Mouse (Mus musculus): ENCODE measurements around the gene Nedd9. TPM values are rescaled to one million over a fixed set of nuclear protein-coding genes. Genes with fewer than 3 reads are reported as not detected.

Gene Nedd9
- polyA plus RNA-seq, 1 experiment from 2014 or later: 19.5 TPM

DNA sequence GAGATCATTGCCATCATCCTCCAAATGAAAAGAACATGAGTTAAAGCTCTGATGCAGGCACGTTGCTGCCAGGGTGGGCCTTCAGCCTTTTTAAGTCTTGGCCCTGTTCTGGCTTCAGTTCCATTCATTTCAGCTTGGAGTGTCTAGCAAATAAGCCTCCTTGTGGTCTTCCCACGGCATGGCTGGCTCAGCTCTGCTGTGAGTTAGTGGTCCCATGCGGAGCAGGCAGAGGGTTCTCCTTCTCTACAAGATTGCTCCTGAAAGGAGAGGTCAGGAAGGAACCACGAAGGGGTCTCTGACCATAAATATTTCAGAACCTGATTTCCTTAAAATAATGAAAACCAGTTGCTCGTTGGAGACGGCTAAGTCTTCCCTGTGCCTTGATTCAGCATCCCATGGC, 40.0 kb downstream of the Nedd9 start:
- Histone ChIP-seq H3K4me2 (no peak overlapping the region), H3K9me3 (replicated peaks) (no peaks in the 10 kb centered on the region), H3K9ac (no peak overlapping the region), H3K36me3 (ENCODE audit: poor library complexity, severe bottlenecking) (no peaks in the 10 kb centered on the region), H3K4me1 (peaks cover 9% of the 10 kb centered on the region), H3K27me3 (no peaks in the 10 kb centered on the region), H3K27ac (no peak overlapping the region), H3K4me3 (no peak overlapping the region)
- 75% methylated on average over 6 of the region's 6 CpGs for WGBS
- ATAC-seq: no peak

DNA sequence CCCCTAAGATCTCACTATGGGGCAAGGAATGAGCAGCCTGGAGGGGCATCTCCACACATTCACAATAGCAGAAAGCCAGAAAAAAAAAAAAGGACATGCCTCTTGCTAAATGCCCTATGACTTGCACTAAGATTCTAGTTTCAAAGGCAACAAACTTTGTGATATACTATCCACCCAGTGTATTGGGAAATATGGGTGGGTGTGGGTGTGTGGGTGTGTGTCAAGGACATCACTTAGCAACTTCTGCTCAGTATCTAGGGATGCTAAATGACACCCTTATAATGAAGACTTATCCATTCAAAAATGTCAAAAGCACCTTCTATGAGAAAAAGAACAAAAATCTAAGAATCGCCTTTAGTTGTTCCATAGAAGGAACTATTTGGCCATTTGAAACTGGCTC, 40.6 kb downstream of the Nedd9 start:
- H3K9ac ChIP-seq: no peak overlapping the region
- H3K4me3 ChIP-seq: no peak overlapping the region
- ATAC-seq: no peak
- peaks cover 11% of the 10 kb centered on the region for H3K4me1 ChIP-seq
- H3K36me3 ChIP-seq (ENCODE audit: poor library complexity, severe bottlenecking): no peaks in the 10 kb centered on the region
- H3K4me2 ChIP-seq: no peak overlapping the region
- no peaks in the 10 kb centered on the region for H3K27me3 ChIP-seq
- H3K9me3 ChIP-seq (replicated peaks): no peaks in the 10 kb centered on the region
- WGBS: 93% methylated on average over 1 of the region's 1 CpGs
- no peak overlapping the region for H3K27ac ChIP-seq

DNA sequence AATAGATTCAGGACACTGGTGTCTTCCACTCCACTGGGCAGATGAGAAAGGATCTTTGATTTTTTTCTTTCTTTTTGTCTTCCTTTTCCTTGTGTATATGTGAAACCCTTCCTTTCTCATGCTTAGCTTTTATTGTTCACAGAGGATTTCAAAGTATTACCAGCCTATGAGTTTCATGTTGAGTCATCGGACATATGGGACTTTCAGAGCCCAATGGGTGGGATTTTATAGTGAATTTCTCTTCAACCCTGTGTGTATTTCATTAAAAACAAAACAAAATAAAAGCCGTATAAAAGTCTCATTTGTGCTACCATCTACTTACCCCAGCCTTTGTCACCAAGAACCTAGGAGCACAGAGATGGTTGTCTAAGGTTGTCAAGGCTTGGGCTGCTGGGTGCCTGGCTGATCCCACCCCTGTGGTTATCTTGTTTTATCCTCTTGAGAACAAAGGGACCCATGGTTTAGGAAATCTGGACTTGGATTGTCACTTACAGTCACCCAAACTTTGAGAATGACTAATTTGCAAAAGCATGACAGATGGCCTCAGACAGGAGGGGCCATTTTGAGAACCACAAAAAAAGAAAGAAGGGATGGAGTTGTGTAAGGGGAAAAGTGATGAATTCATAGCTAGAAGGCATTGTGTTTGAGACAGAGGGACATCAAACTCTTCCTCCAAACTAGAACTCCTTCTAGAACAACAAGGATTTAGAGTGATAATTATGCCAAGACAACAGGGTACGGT, 41.9 kb downstream of the Nedd9 start:
- Histone ChIP-seq H3K4me3 (no peak overlapping the region), H3K27ac (no peak overlapping the region), H3K9ac (no peak overlapping the region), H3K27me3 (no peaks in the 10 kb centered on the region), H3K9me3 (replicated peaks) (no peaks in the 10 kb centered on the region), H3K4me1 (peaks cover 11% of the 10 kb centered on the region), H3K4me2 (no peak overlapping the region), H3K36me3 (ENCODE audit: poor library complexity, severe bottlenecking) (no peaks in the 10 kb centered on the region)
- 81% methylated on average over 3 of the region's 3 CpGs for WGBS
- ATAC-seq: no peak

DNA sequence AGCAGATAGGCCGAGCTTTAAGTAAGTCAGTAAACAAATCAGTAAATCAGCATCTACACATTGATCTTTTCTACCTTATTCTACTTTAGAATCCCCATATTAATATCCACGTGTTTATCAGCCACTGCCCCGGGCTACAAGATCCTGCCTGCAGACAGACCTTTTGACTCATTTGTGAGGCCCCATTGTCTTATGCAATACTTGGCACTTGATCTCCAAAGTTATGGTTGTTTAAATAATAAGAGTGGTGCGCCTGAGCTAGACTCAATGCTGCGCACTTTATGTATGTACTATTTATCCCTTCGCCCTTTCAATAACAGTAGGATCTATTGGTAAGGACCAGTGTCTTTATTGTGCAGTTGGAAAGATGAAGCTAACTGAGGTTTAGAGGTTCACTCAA, 42.9 kb downstream of the Nedd9 start:
- H3K4me2 ChIP-seq: no peak overlapping the region
- WGBS: 92% methylated on average over 6 of the region's 6 CpGs
- H3K36me3 ChIP-seq (ENCODE audit: poor library complexity, severe bottlenecking): no peaks in the 10 kb centered on the region
- H3K9me3 ChIP-seq (replicated peaks): no peaks in the 10 kb centered on the region
- H3K9ac ChIP-seq: no peak overlapping the region
- H3K27ac ChIP-seq: no peak overlapping the region
- no peaks in the 10 kb centered on the region for H3K27me3 ChIP-seq
- H3K4me3 ChIP-seq: no peak overlapping the region
- no peak for ATAC-seq
- H3K4me1 ChIP-seq: peaks cover 11% of the 10 kb centered on the region

DNA sequence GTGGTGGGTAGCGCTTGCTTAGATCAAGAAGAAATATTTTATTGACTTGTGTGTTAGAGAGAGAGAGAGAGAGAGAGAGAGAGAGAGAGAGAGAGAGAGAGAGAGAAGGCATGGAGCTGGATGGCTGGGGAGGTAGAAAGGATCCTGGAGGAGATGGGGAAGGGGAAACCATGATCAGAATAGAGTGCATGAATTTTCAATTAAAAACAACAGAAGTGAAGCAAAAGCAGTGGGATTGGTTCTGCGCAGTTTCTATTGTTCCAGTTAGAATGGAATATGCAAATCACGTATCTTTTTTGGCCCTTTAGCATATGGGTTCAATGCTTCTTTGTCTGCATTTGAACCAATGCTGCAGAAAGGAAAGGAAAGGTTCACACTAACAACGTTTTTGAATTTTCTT, 45.0 kb downstream of the Nedd9 start:
- no peak overlapping the region for H3K9ac ChIP-seq
- no peaks in the 10 kb centered on the region for H3K9me3 ChIP-seq (replicated peaks)
- no peak overlapping the region for H3K4me2 ChIP-seq
- peaks cover 11% of the 10 kb centered on the region for H3K4me1 ChIP-seq
- no peak overlapping the region for H3K4me3 ChIP-seq
- WGBS: 43% methylated on average over 4 of the region's 4 CpGs
- ATAC-seq: peak; percentile 16; the same call in 1 of the 2 replicates
- H3K36me3 ChIP-seq (ENCODE audit: poor library complexity, severe bottlenecking): no peaks in the 10 kb centered on the region
- no peak overlapping the region for H3K27ac ChIP-seq
- no peaks in the 10 kb centered on the region for H3K27me3 ChIP-seq

DNA sequence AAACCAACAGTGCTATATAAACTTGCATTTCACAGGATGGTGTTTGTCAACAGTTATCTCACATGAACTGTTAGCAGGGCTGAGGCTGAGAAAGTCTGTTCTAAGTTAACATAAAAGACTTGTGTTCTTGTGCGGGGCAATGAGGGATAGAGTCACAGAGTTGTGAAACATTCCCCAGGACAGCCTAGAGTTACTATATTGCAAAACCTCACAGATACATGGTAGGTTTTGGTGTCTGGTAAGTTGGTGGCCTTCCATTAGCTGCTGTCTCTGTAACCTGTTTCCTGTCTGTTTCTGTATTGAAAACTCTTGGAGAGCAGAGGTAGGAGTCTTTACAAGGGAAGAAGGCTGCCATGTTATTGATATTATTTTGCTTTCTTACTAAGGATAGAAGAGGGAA, 47.0 kb downstream of the Nedd9 start:
- Histone ChIP-seq H3K4me3 (no peak overlapping the region), H3K9ac (no peak overlapping the region), H3K4me2 (no peak overlapping the region), H3K27me3 (no peaks in the 10 kb centered on the region), H3K4me1 (peaks cover 11% of the 10 kb centered on the region), H3K9me3 (replicated peaks) (no peaks in the 10 kb centered on the region), H3K36me3 (ENCODE audit: poor library complexity, severe bottlenecking) (no peaks in the 10 kb centered on the region), H3K27ac (no peak overlapping the region)
- 98% methylated on average over 1 of the region's 1 CpGs for WGBS
- no peak for ATAC-seq

DNA sequence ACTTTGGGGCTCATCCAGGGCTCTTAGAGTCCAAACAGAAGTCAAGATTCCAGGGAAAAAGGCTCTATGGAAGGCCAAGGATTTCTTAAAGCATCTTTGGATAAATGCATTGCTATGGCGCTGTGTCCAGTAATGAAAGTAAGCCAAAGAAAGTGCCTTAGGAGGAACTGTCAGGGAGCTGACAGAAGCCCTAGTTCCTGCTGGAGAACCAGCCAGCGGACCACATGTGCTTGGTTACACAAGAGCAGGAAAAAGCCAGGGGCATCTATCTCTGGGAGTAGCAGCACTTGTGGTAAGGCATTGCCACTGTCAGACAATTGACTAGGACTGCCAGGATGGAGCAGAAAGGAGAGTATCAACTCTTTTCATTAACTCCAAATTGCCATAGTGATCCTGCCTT, 49.8 kb downstream of the Nedd9 start:
- H3K4me3 ChIP-seq: no peak overlapping the region
- WGBS: 89% methylated on average over 2 of the region's 2 CpGs
- no peak for ATAC-seq

DNA sequence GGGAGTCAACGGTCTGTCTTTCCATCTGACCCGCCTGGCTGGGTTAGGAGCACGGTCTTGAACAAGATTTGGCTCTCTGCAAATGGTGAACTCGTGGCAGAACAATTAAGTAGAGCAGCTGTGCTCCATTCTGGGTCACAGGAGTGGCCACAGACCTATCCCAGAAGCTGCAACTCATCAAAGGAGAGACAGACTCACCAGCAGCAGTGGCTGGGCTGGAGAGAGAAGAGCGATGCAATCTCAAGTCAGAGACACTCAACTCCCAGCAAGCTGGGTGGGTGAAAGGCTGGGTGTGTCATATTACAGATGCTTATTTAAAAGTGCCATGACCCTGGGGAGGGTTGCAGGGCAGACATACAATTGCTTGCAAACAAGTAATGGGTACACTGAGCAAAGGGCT, 50.4 kb downstream of the Nedd9 start:
- 86% methylated on average over 5 of the region's 5 CpGs for WGBS
- Histone ChIP-seq H3K27ac (no peak overlapping the region), H3K9ac (no peak overlapping the region), H3K9me3 (replicated peaks) (no peaks in the 10 kb centered on the region), H3K4me3 (no peak overlapping the region), H3K27me3 (no peaks in the 10 kb centered on the region), H3K4me1 (no peaks in the 10 kb centered on the region), H3K36me3 (ENCODE audit: poor library complexity, severe bottlenecking) (no peaks in the 10 kb centered on the region), H3K4me2 (no peak overlapping the region)
- ATAC-seq: no peak

More for the DNA sequence above, 49.8 kb downstream of the Nedd9 start:
- H3K4me1 ChIP-seq: peaks cover 4% of the 10 kb centered on the region
- no peaks in the 10 kb centered on the region for H3K27me3 ChIP-seq
- no peaks in the 10 kb centered on the region for H3K9me3 ChIP-seq (replicated peaks)
- H3K4me2 ChIP-seq: no peak overlapping the region
- H3K9ac ChIP-seq: no peak overlapping the region
- no peaks in the 10 kb centered on the region for H3K36me3 ChIP-seq (ENCODE audit: poor library complexity, severe bottlenecking)
- no peak overlapping the region for H3K27ac ChIP-seq

DNA sequence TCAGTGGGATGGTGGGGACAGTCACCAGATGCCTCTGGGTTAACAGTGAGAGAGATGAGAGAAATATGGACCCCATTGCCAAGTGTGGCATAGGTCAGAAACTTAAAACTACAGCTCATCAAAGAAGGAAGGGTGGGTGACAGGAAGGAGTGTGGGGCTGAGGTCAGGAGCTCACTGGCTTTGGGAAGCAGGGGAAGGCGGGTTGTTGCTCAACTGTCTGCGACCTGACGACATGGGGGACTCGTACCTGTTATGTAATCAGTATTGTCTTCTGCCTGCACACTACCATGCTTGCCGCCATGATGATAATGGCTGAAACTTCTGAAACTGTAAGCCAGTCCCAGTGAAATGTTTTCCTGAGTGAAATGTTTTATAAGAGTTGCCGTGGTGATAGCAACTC, 54.0 kb downstream of the Nedd9 start:
- no peak overlapping the region for H3K27ac ChIP-seq
- no peaks in the 10 kb centered on the region for H3K9me3 ChIP-seq (replicated peaks)
- no peaks in the 10 kb centered on the region for H3K36me3 ChIP-seq (ENCODE audit: poor library complexity, severe bottlenecking)
- H3K27me3 ChIP-seq: no peaks in the 10 kb centered on the region
- H3K9ac ChIP-seq: no peak overlapping the region
- no peaks in the 10 kb centered on the region for H3K4me1 ChIP-seq
- WGBS: 88% methylated on average over 6 of the region's 6 CpGs
- ATAC-seq: no peak
- no peak overlapping the region for H3K4me3 ChIP-seq
- no peak overlapping the region for H3K4me2 ChIP-seq

DNA sequence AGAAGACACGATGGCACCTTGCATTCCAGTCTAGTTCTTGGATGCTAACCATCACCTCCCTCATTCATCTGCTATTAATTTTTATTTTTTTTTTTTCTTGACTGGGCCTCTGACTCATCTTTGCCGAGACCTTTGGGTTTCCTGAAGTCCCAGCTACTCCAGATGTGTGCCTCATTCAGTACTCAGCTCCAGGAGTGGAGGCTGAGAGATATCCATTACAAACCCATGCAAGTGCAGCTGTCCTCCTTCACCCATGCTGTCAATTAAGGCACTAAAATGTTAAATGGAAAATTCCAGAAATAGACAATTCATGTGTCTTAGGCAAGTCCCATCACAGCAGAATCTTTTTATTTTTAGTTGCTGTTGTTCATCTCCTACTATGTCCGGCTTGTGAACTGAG, 55.4 kb downstream of the Nedd9 start:
- ATAC-seq: no peak

DNA sequence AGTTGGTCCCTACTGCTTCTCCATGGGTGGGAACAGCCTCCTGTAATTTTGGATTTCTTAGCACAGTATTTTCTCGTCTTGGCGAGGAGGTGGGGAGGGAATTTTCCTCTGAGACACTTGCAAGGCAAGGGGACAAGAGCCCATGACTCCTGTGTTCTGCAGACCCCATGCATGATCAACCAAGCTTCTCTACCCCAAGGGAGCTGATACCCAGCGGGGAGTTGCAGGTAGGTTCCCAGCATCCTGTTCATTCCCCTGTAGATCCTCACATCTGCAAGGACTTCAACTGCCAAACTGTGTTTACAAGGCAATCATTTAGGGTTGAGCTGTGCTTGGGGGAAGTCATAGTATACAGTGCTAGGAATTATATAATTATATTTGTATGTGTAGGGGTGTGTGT, 60.1 kb downstream of the Nedd9 start:
- H3K4me1 ChIP-seq: no peaks in the 10 kb centered on the region
- no peaks in the 10 kb centered on the region for H3K9me3 ChIP-seq (replicated peaks)
- ATAC-seq: no peak
- H3K36me3 ChIP-seq (ENCODE audit: poor library complexity, severe bottlenecking): no peaks in the 10 kb centered on the region
- no peak overlapping the region for H3K4me3 ChIP-seq
- H3K4me2 ChIP-seq: no peak overlapping the region
- no peaks in the 10 kb centered on the region for H3K27me3 ChIP-seq
- H3K27ac ChIP-seq: no peak overlapping the region
- WGBS: 87% methylated on average over 3 of the region's 3 CpGs
- no peak overlapping the region for H3K9ac ChIP-seq

More for the DNA sequence above, 55.4 kb downstream of the Nedd9 start:
- no peaks in the 10 kb centered on the region for H3K9me3 ChIP-seq (replicated peaks)
- no peaks in the 10 kb centered on the region for H3K36me3 ChIP-seq (ENCODE audit: poor library complexity, severe bottlenecking)
- no peaks in the 10 kb centered on the region for H3K4me1 ChIP-seq
- no peak overlapping the region for H3K4me3 ChIP-seq
- no peaks in the 10 kb centered on the region for H3K27me3 ChIP-seq
- no peak overlapping the region for H3K4me2 ChIP-seq
- H3K27ac ChIP-seq: no peak overlapping the region
- 93% methylated on average over 3 of the region's 3 CpGs for WGBS
- H3K9ac ChIP-seq: no peak overlapping the region

DNA sequence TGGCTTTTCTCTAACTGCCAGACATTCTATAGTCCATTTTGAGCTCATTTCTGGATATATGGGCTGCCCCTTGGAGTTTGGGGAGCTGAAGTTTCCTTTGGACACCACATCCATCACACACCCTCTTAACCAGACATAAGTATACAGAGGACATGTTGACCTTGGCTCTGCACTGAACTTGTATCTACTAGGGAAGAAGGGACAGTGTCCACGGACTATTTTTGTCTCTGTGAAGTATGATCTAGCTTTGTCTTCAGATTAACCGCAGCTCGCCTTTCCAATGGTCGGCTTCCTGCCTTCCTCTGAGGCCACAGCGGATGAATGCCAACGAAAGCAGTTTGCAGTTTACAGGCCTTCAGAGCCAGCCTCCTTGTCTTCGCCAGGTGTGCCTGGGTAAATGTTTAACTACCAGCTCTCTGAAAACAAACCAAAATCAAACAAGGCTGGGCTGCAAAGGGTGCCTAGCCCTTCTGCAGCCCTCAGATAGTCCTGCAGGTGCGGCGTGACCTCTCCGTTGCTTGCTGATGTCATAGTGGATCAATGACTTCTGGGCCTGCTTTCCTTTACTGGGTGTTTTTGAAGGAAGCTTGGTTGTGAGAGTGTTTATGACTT, 63.6 kb downstream of the Nedd9 start:
- ATAC-seq: no peak
- Histone ChIP-seq H3K36me3 (ENCODE audit: poor library complexity, severe bottlenecking) (no peaks in the 10 kb centered on the region), H3K9me3 (replicated peaks) (no peaks in the 10 kb centered on the region), H3K4me3 (no peak overlapping the region), H3K27ac (no peak overlapping the region), H3K4me1 (no peaks in the 10 kb centered on the region), H3K27me3 (no peaks in the 10 kb centered on the region), H3K9ac (no peak overlapping the region), H3K4me2 (no peak overlapping the region)
- 92% methylated on average over 10 of the region's 10 CpGs for WGBS

DNA sequence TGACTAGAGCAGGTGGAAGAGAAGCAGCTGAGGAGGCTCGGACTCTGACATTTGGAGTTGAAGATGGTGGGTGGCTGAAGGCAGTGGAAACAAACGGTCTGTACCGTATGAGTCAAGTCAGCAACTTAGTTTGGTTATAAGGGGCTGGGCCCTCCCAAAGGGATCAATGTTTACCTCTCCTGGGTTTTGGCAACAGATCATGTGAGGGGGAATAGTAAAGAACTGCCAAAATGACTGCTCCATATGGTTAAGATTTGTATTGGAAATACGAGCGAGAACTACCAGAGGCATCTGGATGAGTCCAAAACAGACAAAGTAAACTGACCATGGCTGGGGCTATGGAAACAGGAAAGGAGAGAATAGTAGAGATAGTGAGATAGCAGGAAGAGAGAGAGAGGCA, 64.6 kb downstream of the Nedd9 start:
- Histone ChIP-seq H3K27me3 (no peaks in the 10 kb centered on the region), H3K27ac (no peak overlapping the region), H3K4me1 (no peaks in the 10 kb centered on the region), H3K9me3 (replicated peaks) (no peaks in the 10 kb centered on the region), H3K4me3 (no peak overlapping the region), H3K9ac (no peak overlapping the region), H3K4me2 (no peak overlapping the region), H3K36me3 (ENCODE audit: poor library complexity, severe bottlenecking) (no peaks in the 10 kb centered on the region)
- WGBS: 94% methylated on average over 5 of the region's 5 CpGs
- no peak for ATAC-seq

Measured in forebrain, embryonic 13.5 days (tissue).